Mouse (Mus musculus) liver, embryonic 14.5 days (tissue): ENCODE measurements at regions not wholly inside any gene's neighbourhood (a gene's known extent, or its start where the extent isn't known, plus 50 kb on each side); places are given as distances from the start of the nearest gene placed in this dataset.

Experiments used
- CTCF ChIP-seq: IDR thresholded peaks from 2 replicates; pipeline ENCODE4 v1.5.1; 2016; ENCODE audit warnings: antibody characterized with exemption, low read depth, control low read depth
- EP300 ChIP-seq: IDR thresholded peaks from 2 replicates; pipeline ENCODE4 v1.6.1; 2016; ENCODE audit warnings: antibody characterized with exemption, low read depth

GRCm38 (mm10) chr9:115487175-115487760 lies 177.0 kb upstream of the Stt3b start:
- no peak for TF ChIP-seq CTCF
- no peak for TF ChIP-seq EP300
